Mouse (Mus musculus): ENCODE measurements at regions not wholly inside any gene's neighbourhood (a gene's known extent, or its start where the extent isn't known, plus 50 kb on each side); places are given as distances from the start of the nearest gene placed in this dataset.
A peak's percentile ranks its signal among the peaks of the same experiment; 100 is the strongest.
"Not testable (repeated sequence)": the region's sequence is repeated elsewhere in the genome, so short reads cannot be mapped to it uniquely, and the experiment has no call there.

DNA sequence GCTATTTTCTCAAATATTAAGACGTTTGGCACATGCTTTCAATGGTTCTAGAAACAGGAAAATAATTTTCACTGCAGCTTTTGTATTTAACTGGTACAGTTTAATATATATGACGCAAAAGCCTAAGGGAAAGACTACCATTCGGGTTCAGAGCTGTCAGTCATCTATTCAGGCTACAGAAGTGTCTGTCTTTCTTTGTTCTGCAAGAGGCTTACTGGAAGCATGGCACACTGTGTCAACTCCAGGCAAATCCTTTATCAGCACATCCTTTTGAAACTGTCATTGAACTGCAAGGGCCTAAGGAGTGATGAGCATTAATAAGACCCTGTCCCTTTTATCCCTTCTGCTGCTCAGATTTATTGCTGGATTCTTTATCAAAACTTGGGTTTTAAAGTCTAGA, 303.8 kb upstream of the Gm5152 start:
- not testable (repeated sequence) for ATAC-seq (replicated peaks; ENCODE audit: poor library complexity, severe bottlenecking)

DNA sequence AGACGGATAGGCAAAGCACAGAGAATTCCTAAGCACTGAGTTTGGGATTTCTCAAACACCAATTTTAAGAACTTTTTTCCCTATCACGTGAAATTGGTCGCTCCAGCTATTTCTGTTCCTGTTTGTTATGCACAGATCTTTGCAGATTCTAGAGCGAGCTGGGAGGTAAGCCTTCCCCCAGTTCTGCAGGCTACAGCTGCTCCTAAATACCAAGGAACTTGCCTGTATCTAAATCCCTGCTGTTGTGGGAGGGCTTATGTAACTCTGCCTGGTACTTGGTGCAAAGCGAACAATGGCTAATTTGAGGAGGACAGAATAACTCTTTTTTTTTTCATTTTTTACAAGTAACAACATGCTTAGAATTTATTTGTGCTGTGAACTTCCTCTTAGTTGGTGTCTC, 316.0 kb upstream of the Gm5152 start:
- ATAC-seq (replicated peaks; ENCODE audit: poor library complexity, severe bottlenecking), result no peak

DNA sequence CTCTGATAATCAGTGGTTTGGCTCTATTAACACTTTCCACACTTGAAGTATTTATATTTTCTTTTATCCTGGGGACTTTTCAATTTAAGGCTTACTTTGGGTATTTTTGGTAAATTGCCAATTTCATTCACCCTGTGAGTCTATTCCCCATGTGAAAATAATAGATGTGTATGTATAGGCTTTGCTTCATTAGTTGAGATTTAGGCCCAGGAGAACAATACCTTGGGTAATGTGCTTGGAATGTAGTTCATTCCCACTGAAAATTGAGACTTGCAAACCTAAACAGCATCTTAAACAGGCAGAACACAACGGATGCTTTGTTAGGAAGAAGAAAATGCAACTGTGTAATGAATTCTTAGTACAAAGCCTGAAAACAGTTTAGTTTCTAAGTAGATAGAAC, 346.1 kb upstream of the Gm5152 start:
- ATAC-seq (replicated peaks; ENCODE audit: poor library complexity, severe bottlenecking), result no peak

DNA sequence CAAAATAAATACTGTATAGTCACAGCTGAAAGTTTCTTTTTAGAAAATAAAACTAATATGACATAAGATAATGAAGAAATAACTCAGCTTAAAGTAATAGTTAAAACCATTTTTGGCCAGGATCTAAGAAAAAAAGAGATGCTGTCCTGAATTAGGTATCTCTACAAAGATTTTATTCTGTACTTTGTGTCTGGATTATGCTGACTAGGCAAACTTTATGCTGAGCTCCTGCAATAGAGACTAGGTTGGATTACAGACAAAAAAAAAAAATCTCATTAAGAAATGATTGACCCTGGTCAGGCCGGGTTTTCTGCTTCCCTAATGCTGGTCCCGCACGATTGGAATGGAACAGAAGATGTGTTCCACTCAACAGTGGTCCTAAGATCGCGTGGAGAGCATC, 346.8 kb upstream of the Gm8871 start:
- no peak for ATAC-seq (replicated peaks; ENCODE audit: poor library complexity, severe bottlenecking)

DNA sequence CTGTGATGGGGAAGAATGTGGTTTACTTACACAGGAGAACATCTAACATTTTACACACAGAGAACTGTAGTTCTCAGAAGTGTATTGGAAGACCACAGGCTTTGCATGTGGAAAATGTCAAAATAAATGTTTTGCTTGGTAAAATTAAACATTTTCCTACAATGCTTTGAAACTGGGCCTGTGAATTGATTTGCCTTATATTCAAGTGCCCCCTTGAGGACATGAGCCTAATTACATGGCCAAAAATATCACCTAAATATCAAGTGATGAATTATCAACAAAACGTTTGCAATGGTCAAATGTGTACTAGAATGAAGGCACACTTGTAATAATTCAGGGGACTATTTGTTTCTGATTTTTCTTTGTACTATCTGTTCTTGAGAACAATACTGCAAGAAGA, 314.4 kb upstream of the Gm8871 start:
- ATAC-seq (replicated peaks; ENCODE audit: poor library complexity, severe bottlenecking), result no peak

DNA sequence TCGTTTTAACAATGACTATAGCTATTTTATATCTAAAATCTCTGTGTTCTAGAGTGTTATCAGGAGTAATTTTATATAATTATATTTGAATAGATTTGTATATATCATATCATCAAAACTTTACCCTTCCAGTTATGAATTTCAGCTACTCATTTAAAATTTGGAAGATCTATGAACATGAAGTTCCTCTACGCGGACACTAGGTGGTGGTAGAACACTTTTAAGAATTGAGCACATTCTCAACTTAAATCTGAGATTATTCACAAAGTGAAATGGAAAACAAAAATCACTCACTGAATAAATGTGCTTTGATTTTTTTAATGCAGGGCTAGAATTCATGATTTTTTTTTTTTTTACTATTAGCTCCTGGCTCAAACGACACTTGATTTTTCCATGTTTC, 299.5 kb upstream of the Gm8871 start:
- peak; percentile 62; the same call in 1 of the 2 replicates for ATAC-seq (replicated peaks; ENCODE audit: poor library complexity, severe bottlenecking)

DNA sequence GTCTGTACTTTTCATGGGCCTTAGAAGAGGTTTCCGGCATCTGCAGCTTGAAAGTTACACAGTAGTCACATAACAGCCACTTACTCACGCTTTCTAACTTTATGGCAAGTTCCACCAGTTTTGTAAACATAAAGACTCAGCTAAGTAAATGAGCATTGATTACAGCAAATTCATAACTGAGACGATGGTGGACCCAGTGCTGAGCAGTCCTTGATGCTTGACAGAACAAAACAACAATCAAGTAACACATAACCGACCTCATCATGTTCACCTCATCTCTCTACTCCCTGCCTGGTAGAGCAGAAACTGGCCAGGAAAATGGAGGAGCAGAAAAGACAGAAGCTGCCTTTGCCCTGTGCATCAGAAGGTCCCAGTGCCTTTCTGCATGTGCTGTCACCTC, 284.3 kb upstream of the Gm8871 start:
- ATAC-seq (replicated peaks; ENCODE audit: poor library complexity, severe bottlenecking), result no peak

DNA sequence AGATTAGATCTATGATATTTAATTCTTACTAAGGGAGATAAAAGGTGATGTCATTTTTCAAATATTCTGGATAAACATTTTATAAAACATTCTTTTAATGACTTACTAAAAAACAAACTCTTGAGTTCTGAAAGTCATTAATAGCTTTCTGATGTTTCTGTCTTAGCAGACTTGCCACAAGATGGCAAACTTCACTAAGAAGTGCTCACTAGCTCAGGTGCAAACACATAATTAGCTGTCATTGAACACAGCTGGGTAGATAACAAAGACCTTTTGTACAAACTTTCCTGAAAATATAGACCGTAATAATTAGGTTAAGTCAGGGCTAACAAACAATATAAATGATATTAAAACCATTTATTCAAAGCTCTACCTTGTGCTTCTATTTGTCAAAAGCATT, 273.4 kb upstream of the Gm8871 start:
- no peak for ATAC-seq (replicated peaks; ENCODE audit: poor library complexity, severe bottlenecking)

DNA sequence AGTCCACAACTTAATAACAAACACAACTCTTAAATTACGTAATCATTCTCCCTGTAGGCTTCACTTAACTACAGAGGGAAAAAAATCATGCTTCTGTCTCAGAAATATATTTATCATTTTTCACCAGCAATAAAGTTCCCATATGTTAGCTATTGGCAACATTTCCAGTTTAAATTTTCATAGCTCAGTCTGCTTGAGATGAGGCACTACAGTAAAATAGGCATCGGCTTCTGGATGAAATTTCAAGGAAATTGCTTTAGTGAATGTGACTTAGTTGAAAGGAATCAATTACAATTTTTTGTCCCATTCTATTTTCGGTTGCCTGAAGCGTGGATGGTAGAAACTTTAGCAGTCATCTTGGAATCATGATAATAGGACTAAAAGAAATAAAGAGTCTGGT, 262.1 kb upstream of the Gm8871 start:
- no peak for ATAC-seq (replicated peaks; ENCODE audit: poor library complexity, severe bottlenecking)

DNA sequence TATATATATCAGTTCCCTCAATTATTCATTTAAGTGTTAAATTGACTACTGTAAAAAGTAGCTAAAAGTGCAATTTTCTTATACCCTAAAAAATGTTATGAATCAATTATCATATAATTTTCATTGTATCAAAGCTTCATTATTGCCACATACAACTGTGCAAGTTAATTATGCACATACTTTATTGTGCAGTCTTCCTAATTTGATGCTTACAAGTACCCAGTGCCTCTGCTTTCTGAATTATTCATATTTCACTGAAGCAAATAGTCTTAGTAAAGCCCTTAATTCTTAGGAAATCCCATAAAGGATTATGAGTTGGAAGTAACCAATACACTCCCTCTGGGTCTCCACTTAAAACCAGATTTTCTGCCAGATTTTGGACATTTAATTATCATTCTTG, 220.5 kb upstream of the Gm8871 start:
- no peak for ATAC-seq (replicated peaks; ENCODE audit: poor library complexity, severe bottlenecking)

DNA sequence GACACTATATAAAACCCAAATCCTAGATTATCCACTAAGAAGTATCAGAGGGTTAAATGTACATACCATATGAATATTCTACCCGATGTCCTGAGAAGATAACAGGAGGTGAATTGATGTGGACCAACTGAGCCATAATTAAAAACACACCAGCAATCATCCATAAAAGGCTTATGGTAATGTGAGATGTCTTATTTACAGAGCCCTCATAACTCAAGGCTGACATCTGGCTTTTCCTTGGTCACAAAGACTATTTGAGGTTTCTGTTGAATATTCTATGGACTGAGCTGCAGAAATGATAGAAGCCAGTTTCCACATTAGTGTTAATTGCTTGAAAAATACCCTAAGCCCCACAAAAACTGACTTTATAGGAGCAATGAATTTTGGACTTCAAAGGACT, 198.1 kb upstream of the Gm8871 start:
- no peak for ATAC-seq (replicated peaks; ENCODE audit: poor library complexity, severe bottlenecking)

DNA sequence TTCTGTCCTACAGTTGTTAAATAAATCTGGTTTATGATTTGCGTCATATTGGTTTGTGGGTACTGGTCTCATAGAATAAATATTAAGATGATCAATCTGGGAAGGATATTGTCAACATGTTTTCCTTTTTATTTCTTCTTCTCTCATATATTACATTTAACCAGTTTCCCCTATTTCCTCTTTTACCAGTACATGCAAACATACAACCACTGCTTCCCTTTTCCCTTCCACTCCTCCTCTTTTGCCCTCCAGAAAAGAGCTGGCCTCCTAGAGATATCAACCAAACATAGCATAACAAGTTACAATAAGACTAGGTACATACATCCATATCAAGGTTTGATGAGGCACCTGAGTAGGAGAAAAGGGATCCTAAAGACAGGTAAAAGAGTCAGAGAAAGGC, 180.1 kb upstream of the Gm8871 start:
- peak; percentile 35; the same call in 1 of the 2 replicates for ATAC-seq (replicated peaks; ENCODE audit: poor library complexity, severe bottlenecking)
